Mouse (Mus musculus) forebrain, embryonic 10.5 days (tissue): ENCODE results near the gene N4bp3. TPM values are rescaled to one million over a fixed set of nuclear protein-coding genes. Genes with fewer than 3 reads are reported as not detected.
"Not testable (repeated sequence)": the region's sequence is repeated elsewhere in the genome, so short reads cannot be mapped to it uniquely, and the experiment has no call there.

Experiments
- DNase-seq: peaks from one replicate; pipeline ENCODE4 v3.0.0-alpha.2; 2017; ENCODE audit warnings: low spot score; ENCODE audit errors: extremely low spot score
- H3K27ac ChIP-seq: fragments of 300-500 bp; sonication (generic); 2 replicates; pipeline ENCODE4 v1.5.1; 2016; ENCODE audit warnings: mild to moderate bottlenecking
- H3K27me3 ChIP-seq: fragments of 300-500 bp; sonication (generic); 2 replicates; pipeline ENCODE4 v1.6.1; 2016; ENCODE audit warnings: mild to moderate bottlenecking; ENCODE audit not compliant: poor library complexity, severe bottlenecking
- H3K36me3 ChIP-seq: fragments of 300-500 bp; sonication (generic); replicated peaks from 2 replicates; pipeline ENCODE4 v1.6.1; 2016; ENCODE audit warnings: mild to moderate bottlenecking, moderate library complexity
- H3K4me1 ChIP-seq: fragments of 300-500 bp; sonication (generic); 2 replicates; pipeline ENCODE4 v1.6.1; 2016
- H3K4me3 ChIP-seq: fragments of 300-500 bp; sonication (generic); 2 replicates; pipeline ENCODE4 v1.5.1; 2016; ENCODE audit warnings: mild to moderate bottlenecking, moderate library complexity
- H3K9me3 ChIP-seq: fragments of 300-500 bp; sonication (generic); 2 replicates; pipeline ENCODE4 v1.6.1; 2016; ENCODE audit warnings: mild to moderate bottlenecking, moderate library complexity
- WGBS: fragments of 180-500 bp; shearing (Covaris S2); methylation state at CpG from one replicate; pipeline ENCODE4 v1.1.7; 2016; 5-methylcytosine and 5-hydroxymethylcytosine counted together
- polyA plus RNA-seq: library from polyadenylated mRNA; unstranded; fragments of >200 nt; fragmentation: Nextera tagmentation; extraction: Ambion mirVana; gene quantifications from 2 replicates; pipeline ENCODE4 v1.2.1, GENCODE M21; 2016

Gene N4bp3
- polyA plus RNA-seq: 19.4 and 21.1 TPM in 2 replicates

DNA sequence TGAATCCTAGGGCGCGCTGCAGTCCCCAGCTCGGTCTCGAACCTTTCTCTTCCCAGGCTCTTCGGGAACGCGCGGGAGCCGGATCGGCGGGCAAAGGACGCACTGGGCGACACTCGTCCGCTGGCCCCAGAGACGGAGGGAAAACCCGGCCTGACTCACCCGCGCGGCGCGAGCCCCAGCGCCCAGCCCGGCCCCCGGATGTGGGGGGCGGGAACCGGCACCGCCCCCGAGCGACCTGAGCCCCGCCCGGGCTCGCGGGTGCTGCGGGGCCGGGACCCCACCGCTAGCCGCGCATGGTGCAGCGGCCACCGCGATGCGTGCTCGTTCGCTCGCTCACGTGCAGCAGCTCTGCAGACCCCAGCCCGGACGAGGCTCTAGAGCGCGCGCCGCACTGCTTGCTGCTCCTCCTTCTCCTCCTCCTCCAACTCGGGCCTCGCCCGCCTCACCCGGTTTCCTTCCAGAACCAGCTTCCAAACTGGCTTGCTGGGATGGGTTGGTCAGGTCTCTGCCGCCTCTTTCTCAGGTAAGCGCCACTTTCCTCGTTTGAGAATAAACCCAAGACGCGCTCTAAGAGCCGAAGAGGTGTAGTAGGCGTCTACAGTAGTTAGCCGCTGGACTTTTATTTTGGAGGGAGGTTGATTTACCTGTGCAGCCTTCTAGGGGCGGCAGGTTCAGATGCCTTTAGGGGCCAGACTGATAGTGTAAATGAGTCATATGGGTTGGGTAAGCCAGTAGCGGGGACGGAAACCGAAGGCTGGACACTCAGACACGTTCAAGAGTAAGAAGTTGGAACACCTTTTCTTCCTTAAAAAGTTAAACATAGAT lies at the start of gene N4bp3, which contains the start of gene D930048N14Rik:
Gene N4bp3 (minus strand): TSS at position 152 of the 825 bp plus-strand sequence.
Gene D930048N14Rik (plus strand): TSS at position 264 of the 825 bp plus-strand sequence.
- H3K27ac ChIP-seq: peak within 1 kb of the TSS; percentile 87
- under 1% methylated on average over 70 of the region's 70 CpGs for WGBS
- DNase-seq: peak; percentile 71
- peak within 1 kb of the TSS; percentile 78 for H3K4me3 ChIP-seq
- peaks cover 54% of the 10 kb centered on the region for H3K4me1 ChIP-seq
- H3K36me3 ChIP-seq: peaks cover under 1% of the 10 kb centered on the region; the same call in 1 of the 2 replicates
- H3K27me3 ChIP-seq: peaks cover 32% of the 10 kb centered on the region
- H3K9me3 ChIP-seq: no peaks in the 10 kb centered on the region

DNA sequence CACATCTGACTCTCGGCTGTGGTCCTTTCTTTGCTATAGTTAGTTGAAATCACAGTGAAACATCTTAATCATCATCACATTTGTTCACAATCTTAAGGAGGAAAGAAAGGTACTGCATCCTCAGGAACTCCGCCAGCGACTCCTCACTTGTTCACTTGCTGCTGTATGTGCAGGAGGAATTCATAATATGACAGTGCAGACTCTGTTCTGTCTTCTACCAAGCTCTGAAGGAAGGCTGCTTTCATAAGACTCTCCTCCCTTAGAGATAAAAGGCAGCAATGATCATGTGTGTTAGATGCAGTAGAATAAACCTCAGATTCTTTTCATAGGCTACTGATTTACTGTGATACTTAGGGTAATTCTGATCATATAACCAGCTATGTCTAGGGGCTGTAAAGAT lies 44.3 kb upstream of the N4bp3 start:
- Histone ChIP-seq H3K36me3 (peaks cover 60% of the 10 kb centered on the region), H3K27ac (no peak overlapping the region), H3K4me1 (no peaks in the 10 kb centered on the region), H3K4me3 (no peak overlapping the region), H3K27me3 (no peaks in the 10 kb centered on the region), H3K9me3 (no peaks in the 10 kb centered on the region)
- WGBS: 93% methylated on average over 3 of the region's 3 CpGs
- no peak for DNase-seq

DNA sequence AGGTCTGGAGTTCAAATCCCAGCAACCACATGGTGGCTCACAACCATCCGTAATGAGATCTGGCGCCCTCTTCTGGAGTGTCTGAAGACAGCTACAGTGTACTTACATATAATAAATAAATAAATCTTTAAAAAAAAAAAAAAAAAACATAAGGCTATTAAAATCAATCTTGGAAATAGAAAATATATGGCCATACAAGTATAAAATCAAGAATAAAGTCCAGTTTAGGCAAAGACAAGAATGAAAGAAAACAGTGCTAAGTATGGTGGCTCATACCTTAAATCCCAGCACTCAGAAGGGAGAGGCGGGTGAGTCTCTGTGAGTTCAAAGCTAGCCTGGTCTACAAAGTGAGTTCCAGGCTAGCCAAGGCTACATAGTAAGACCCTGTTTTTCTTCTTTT lies 40.0 kb upstream of the N4bp3 start:
- WGBS: 73% methylated on average over 3 of the region's 3 CpGs
- H3K36me3 ChIP-seq: peaks cover 23% of the 10 kb centered on the region
- not testable (repeated sequence) for H3K27ac ChIP-seq

GRCm38 (mm10) chr11:51689343-51689742 lies 38.7 kb upstream of the N4bp3 start:
- H3K4me3 ChIP-seq: peak overlapping the region; percentile 63
- H3K4me1 ChIP-seq: peaks cover 19% of the 10 kb centered on the region
- peak overlapping the region; percentile 99 for H3K27ac ChIP-seq
- peaks cover 28% of the 10 kb centered on the region for H3K36me3 ChIP-seq
- WGBS: 22% methylated on average over 6 of the region's 6 CpGs
- no peaks in the 10 kb centered on the region for H3K27me3 ChIP-seq
- no peak for DNase-seq
- H3K9me3 ChIP-seq: no peaks in the 10 kb centered on the region

More for the DNA sequence above, 40.0 kb upstream of the N4bp3 start:
- not testable (repeated sequence) for H3K9me3 ChIP-seq, DNase-seq, H3K27me3 ChIP-seq, H3K4me3 ChIP-seq
- peaks cover 19% of the 10 kb centered on the region for H3K4me1 ChIP-seq

DNA sequence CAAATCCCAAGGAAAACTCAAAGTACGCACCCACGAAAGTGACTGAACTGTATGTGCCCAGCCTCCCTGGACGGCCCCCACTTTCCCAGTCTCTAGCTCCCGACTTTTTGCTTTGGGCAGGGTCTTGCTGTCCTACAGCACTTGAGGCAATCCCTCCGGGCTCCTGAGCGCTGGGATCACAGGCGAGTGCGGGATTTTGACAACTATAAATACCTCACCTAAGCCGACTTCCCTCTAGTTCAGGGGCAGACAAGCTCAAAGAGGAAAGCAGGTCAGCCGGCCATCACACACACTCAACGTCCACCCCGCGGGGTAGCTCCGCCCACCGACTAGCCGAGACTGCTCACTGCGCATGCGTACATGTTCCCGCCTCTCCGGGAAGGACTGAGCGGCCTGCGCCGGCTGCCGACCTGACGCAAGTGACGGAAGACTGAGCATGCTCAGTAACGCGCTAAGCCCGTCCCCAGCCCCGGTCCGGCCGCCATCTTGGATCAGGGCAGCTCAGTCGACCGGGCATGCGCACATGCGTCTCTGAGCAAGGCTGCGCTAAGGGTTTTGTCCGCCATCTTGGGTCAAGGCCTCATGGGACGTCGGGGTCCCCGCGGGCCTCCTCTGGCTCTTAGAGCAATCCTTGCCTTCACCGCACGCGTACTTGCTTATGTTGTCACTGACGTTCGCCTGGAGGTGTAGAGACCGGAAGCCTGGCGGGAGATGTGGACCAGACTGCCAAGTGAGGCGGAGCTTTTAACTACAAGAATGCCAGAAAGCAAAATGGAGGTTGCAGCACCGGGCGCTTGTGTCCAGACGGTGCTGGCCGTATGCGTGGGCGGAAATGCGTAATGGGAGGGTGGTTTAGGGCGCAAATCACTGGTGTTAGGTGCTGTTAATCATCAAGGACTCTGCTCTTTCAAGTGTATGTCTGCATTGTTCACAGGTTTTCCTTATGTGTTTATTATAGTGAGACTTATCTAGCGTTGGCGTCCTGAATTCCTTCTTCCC lies 38.0 kb upstream of the N4bp3 start, which contains the start of gene 0610009B22Rik:
Gene 0610009B22Rik (minus strand): TSS at position 545 of the 999 bp plus-strand sequence.
- Histone ChIP-seq H3K4me3 (peak within 1 kb of the TSS; percentile 63), H3K27me3 (no peaks in the 10 kb centered on the region), H3K4me1 (peaks cover 19% of the 10 kb centered on the region), H3K36me3 (peaks cover 28% of the 10 kb centered on the region), H3K9me3 (no peaks in the 10 kb centered on the region), H3K27ac (peak within 1 kb of the TSS; percentile 99)
- whole genome bisulfite sequencing: 0% methylated on average over 60 of the region's 60 CpGs
- DNase-seq: peak; percentile 100

GRCm38 (mm10) chr11:51681976-51682374 lies 31.3 kb upstream of the N4bp3 start:
- H3K4me1 ChIP-seq: peaks cover 8% of the 10 kb centered on the region
- peaks cover 15% of the 10 kb centered on the region for H3K36me3 ChIP-seq
- H3K27me3 ChIP-seq: no peaks in the 10 kb centered on the region
- DNase-seq: no peak
- H3K4me3 ChIP-seq: no peak overlapping the region
- no peak overlapping the region for H3K27ac ChIP-seq
- WGBS: 45% methylated on average over 8 of the region's 8 CpGs
- no peaks in the 10 kb centered on the region for H3K9me3 ChIP-seq

DNA sequence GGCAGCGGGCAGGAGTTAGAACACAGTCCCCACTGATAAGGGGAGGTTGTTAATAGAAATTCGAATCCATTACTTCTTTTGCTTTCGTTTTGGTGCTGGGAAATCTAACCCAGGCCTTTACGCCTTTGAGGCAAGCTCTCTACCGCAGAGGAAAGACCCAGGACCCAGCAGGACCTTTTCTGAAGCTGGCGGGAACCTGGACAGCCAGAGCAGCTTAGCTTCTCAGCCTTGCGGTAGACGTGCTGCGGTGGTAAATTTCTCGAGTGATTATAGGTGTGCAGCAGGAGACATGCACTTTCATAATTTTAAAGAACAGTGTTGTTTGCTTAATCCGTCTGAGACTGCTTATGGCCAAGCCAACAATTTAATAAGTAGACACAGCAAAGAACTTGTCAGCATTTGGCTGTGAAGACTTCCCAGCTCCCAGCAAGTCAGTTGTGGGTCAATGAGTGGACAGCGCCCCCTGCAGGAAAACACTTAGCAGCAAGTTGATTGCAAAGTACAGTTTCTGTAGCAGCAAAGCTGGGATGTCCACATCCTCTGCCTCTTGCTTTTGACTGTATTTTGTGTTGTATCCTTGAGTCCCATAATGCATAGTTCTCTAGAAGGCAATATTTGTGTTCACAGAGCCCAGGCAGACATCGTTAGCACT lies 30.8 kb upstream of the N4bp3 start:
- WGBS: 42% methylated on average over 13 of the region's 13 CpGs
- peak overlapping the region; percentile 10; the same call in 1 of the 2 replicates for H3K4me3 ChIP-seq

DNA sequence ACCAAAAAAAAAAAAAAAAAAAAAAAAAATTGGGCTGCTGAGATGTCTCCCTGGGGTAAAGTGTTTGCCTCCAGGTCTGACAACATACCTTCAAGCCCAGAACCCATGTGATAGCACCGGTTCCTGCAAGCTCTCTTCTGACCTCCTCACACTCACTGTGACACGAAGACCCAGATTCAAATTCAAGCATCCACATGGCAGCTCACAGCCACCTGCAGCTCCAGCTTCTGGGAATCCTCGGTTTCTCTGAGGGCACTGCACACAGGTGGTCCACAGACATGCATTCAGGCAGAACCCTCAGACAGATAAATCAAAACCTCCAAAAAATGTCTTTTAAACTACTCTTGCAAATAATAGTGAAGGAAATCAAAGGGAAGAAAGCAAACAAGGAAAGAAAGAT lies 28.8 kb upstream of the N4bp3 start:
- Histone ChIP-seq H3K27ac (no peak overlapping the region), H3K4me3 (no peak overlapping the region), H3K27me3 (no peaks in the 10 kb centered on the region), H3K9me3 (no peaks in the 10 kb centered on the region), H3K36me3 (no peaks in the 10 kb centered on the region), H3K4me1 (peaks cover 8% of the 10 kb centered on the region)
- DNase-seq: no peak
- 74% methylated on average over 3 of the region's 3 CpGs for WGBS

More for the DNA sequence above, 30.8 kb upstream of the N4bp3 start:
- Histone ChIP-seq H3K27me3 (no peaks in the 10 kb centered on the region), H3K36me3 (peaks cover 15% of the 10 kb centered on the region), H3K4me1 (peaks cover 8% of the 10 kb centered on the region), H3K27ac (no peak overlapping the region), H3K9me3 (no peaks in the 10 kb centered on the region)
- DNase-seq: peak; percentile 85

GRCm38 (mm10) chr11:51677737-51678418 lies 27.2 kb upstream of the N4bp3 start:
- Histone ChIP-seq H3K4me3 (no peak overlapping the region), H3K4me1 (peaks cover 8% of the 10 kb centered on the region), H3K9me3 (no peaks in the 10 kb centered on the region), H3K27ac (no peak overlapping the region), H3K36me3 (no peaks in the 10 kb centered on the region), H3K27me3 (no peaks in the 10 kb centered on the region)
- DNase-seq: no peak
- WGBS: 79% methylated on average over 6 of the region's 6 CpGs

DNA sequence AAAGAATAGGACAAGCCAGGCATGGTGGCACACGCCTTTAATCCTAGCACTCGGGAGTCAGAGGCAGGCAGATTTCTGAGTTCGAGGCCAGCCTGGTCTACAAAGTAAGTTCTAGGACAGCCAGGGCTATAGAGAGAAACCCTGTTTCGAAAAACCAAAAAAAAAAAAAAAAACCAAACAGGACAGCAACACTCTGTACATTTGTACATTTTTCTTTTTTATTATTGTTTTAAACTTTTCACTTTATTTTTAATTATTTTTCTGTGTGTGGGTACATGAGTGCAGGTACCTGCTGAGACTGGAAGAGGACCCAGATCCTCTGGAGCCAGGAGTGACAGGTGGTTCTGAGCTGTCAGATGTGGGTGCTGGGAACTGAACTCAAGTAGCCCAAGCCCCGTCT lies 24.7 kb upstream of the N4bp3 start:
- no peak for DNase-seq
- Histone ChIP-seq H3K36me3 (no peaks in the 10 kb centered on the region), H3K27ac (no peak overlapping the region), H3K9me3 (no peaks in the 10 kb centered on the region), H3K4me1 (no peaks in the 10 kb centered on the region), H3K27me3 (no peaks in the 10 kb centered on the region), H3K4me3 (no peak overlapping the region)
- 84% methylated on average over 5 of the region's 5 CpGs for WGBS

GRCm38 (mm10) chr11:51673291-51673690 lies 22.6 kb upstream of the N4bp3 start:
- H3K27me3 ChIP-seq: no peaks in the 10 kb centered on the region
- WGBS: 90% methylated on average over 9 of the region's 9 CpGs

More at GRCm38 (mm10) chr11:51673291-51673690, 22.6 kb upstream of the N4bp3 start:
- no peaks in the 10 kb centered on the region for H3K36me3 ChIP-seq
- no peaks in the 10 kb centered on the region for H3K4me1 ChIP-seq
- H3K27ac ChIP-seq: no peak overlapping the region
- H3K4me3 ChIP-seq: no peak overlapping the region
- DNase-seq: no peak
- H3K9me3 ChIP-seq: no peaks in the 10 kb centered on the region
